Mouse (Mus musculus) neural tube, embryonic 11.5 days (tissue): ENCODE measurements around the gene Pnmt. TPM values are rescaled to one million over a fixed set of nuclear protein-coding genes. Genes with fewer than 3 reads are reported as not detected.

Experiments used
- ATAC-seq: fragments of 200-750 bp; cut with Nextera tagmentation; 2 replicates; pipeline ENCODE4 v1.8.0; 2017; ENCODE audit warnings: moderate number of reproducible peaks, mild to moderate bottlenecking, moderate TSS enrichment, moderate library complexity; ENCODE audit not compliant: insufficient read depth, low FRiP score, low TSS enrichment
- DNase-seq: peaks from one replicate; pipeline ENCODE4 v3.0.0-alpha.2; 2015; ENCODE audit warnings: low spot score
- H3K27ac ChIP-seq: fragments of 300-500 bp; sonication (generic); 2 replicates; pipeline ENCODE4 v1.5.1; 2014; ENCODE audit warnings: low read depth, mild to moderate bottlenecking, low read length
- H3K27me3 ChIP-seq: fragments of 300-500 bp; sonication (generic); 2 replicates; pipeline ENCODE4 v1.6.1; 2014; ENCODE audit warnings: mild to moderate bottlenecking, low read length, mixed read lengths; ENCODE audit not compliant: control insufficient read depth, insufficient read depth
- H3K36me3 ChIP-seq: fragments of 300-500 bp; sonication (generic); 2 replicates; pipeline ENCODE4 v1.6.1; 2014; ENCODE audit warnings: mild to moderate bottlenecking, low read length, moderate library complexity, mixed read lengths; ENCODE audit not compliant: control insufficient read depth, insufficient read depth
- H3K4me1 ChIP-seq: fragments of 300-500 bp; sonication (generic); 2 replicates; pipeline ENCODE4 v1.6.1; 2014; ENCODE audit warnings: low read length, mixed read lengths; ENCODE audit not compliant: control insufficient read depth, insufficient read depth
- H3K4me2 ChIP-seq: fragments of 300-500 bp; sonication (generic); 2 replicates; pipeline ENCODE4 v1.6.1; 2014; ENCODE audit warnings: low read depth, mild to moderate bottlenecking, moderate library complexity
- H3K4me3 ChIP-seq: fragments of 300-500 bp; sonication (generic); 2 replicates; pipeline ENCODE4 v1.5.1; 2014; ENCODE audit warnings: low read depth, low read length
- H3K9ac ChIP-seq: fragments of 300-500 bp; sonication (generic); 2 replicates; pipeline ENCODE4 v1.6.1; 2014; ENCODE audit warnings: mild to moderate bottlenecking, low read length
- H3K9me3 ChIP-seq: fragments of 300-500 bp; sonication (generic); 2 replicates; pipeline ENCODE4 v1.6.1; 2016; ENCODE audit warnings: low read length; ENCODE audit not compliant: control insufficient read depth
- WGBS: fragments of 180-500 bp; shearing (Covaris S2); extraction: QIAGEN DNeasy Blood & Tissue Kit; methylation state at CpG from one replicate; pipeline ENCODE4 v1.1.7; 2014; 5-methylcytosine and 5-hydroxymethylcytosine counted together
- polyA plus RNA-seq: library from polyadenylated mRNA; unstranded; fragments of >200 nt; fragmentation: Nextera tagmentation; extraction: Ambion mirVana; gene quantifications from 2 replicates; pipeline ENCODE4 v1.2.1, GENCODE M21; 2014

The Pnmt gene
- polyA plus RNA-seq, 1 experiment from 2014 or later: 0.40 TPM

DNA sequence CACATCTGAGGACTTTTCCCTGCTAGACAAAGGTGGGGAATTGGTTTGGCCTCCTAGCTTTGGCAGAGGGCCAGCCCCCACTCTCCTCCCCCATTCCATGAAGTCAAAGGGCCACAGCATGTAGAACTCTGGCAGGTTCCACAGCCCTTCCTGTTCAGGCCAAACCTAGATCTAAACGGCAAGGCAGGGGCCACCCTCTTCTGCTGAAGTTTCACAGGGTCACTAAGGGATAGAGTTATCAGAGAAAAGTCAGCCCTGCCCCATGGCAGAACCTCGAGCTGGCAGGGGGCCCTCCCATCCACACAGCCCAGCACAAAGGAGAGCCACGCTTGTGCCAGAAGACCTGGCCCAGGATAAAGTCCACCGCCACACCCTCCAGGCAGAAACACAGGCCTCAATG is 8.8 kb downstream of the Pnmt start:
- ATAC-seq: no peak
- 68% methylated on average over 4 of the region's 4 CpGs for whole genome bisulfite sequencing
- H3K4me2 ChIP-seq: no peak overlapping the region
- no peaks in the 10 kb centered on the region for H3K4me1 ChIP-seq
- H3K4me3 ChIP-seq: no peak overlapping the region
- H3K9ac ChIP-seq: no peak overlapping the region
- no peaks in the 10 kb centered on the region for H3K9me3 ChIP-seq
- peaks cover 6% of the 10 kb centered on the region; the same call in 1 of the 2 replicates for H3K27me3 ChIP-seq
- no peak overlapping the region for H3K27ac ChIP-seq
- no peaks in the 10 kb centered on the region for H3K36me3 ChIP-seq
- no peak for DNase-seq

DNA sequence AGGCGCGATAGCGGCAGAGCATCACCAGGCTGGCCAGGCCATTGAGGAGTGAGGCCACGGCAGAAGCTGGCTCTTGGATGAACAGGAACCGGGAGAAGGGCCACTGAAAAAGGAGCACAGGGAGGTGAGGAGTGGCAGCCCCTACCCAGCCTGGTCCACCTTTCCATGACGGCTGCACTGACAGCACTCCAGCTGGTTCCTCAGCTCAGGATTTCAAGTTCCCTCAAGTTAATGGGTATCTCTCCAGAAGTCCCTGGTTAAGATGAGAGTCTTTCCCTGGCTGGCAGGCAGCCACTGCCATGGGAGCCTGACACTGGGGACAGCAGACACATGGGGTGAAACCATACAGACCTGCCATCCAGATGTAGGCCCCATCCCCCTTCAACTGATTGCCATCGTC is 11.7 kb downstream of the Pnmt start:
- Histone ChIP-seq H3K4me3 (no peak overlapping the region), H3K9ac (no peak overlapping the region), H3K4me2 (no peak overlapping the region), H3K9me3 (no peaks in the 10 kb centered on the region), H3K27ac (no peak overlapping the region), H3K36me3 (no peaks in the 10 kb centered on the region), H3K4me1 (peaks cover 4% of the 10 kb centered on the region; the same call in 1 of the 2 replicates), H3K27me3 (0 out of 2 replicates have a peak, but pooled peaks cover 2% of the 10 kb centered on the region)
- no peak for DNase-seq
- 88% methylated on average over 7 of the region's 7 CpGs for WGBS
- no peak for ATAC-seq

DNA sequence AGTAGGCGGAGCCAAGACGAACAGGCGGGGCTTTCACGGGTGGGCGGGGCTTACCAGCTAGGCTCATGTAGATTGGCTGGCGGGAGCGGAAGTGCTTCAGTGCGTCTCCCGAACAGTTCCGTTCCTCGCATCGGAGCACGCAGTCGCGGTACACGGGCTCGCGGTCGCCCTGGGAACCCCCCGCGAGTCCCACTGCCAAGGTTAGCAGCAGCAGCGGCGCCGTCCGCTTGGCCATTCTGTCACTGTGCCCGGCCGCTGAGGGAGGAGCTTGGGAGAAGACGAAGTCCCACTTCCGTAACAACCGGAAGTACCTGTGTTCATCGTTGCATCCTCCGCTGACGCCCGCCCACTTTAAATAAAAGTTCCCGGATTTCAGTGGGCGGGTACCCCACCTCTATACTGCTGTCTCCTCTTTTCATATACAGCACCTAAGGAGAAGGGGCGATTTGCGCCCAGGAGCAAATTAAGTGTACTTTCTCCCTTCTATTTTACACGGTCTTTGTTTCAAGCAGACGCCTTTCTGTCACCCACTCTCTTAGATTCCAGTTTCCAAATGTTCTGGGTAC is 14.0 kb downstream of the Pnmt start, which contains the start of gene Pgap3:
Pgap3 (minus strand) TSS at position 330 of the 566 bp plus-strand sequence.
- H3K9me3 ChIP-seq: no peaks in the 10 kb centered on the region
- peak; percentile 89 for ATAC-seq
- peak within 1 kb of the TSS; percentile 65 for H3K4me3 ChIP-seq
- under 1% methylated on average over 40 of the region's 40 CpGs for WGBS
- DNase-seq: peak; percentile 92
- no peaks in the 10 kb centered on the region for H3K36me3 ChIP-seq
- peak within 1 kb of the TSS; percentile 92 for H3K27ac ChIP-seq
- peak within 1 kb of the TSS; percentile 73 for H3K9ac ChIP-seq
- no peaks in the 10 kb centered on the region for H3K27me3 ChIP-seq
- H3K4me2 ChIP-seq: peak within 1 kb of the TSS; percentile 79
- peaks cover 4% of the 10 kb centered on the region; the same call in 1 of the 2 replicates for H3K4me1 ChIP-seq

DNA sequence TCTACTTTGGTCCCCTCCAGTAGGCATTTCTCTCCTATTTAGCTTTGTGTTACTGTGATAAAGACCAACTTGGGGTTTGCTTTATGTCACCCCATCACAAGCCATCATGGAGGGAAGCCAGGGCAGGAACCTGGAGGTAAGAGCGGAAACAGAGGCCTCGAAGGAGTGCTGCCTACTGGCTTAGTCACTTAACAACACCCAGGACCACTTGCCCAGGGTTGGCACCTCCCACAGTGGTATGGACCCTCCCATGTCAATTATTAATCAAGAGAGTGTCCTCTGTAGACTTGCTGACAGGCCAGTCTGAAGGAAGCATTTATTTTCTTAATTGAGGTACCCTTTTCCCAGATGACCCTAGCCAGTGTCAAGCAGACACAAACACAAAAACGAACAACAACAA is 14.6 kb downstream of the Pnmt start:
- H3K36me3 ChIP-seq: no peaks in the 10 kb centered on the region
- 69% methylated on average over 3 of the region's 3 CpGs for WGBS
- DNase-seq (no peak), ATAC-seq (no peak)
- no peaks in the 10 kb centered on the region for H3K9me3 ChIP-seq
- no peaks in the 10 kb centered on the region for H3K27me3 ChIP-seq
- H3K4me1 ChIP-seq: peaks cover 4% of the 10 kb centered on the region; the same call in 1 of the 2 replicates
- H3K4me3 ChIP-seq: peak overlapping the region; percentile 65
- H3K9ac ChIP-seq: peak overlapping the region; percentile 73
- no peak overlapping the region; the same call in 1 of the 2 replicates for H3K27ac ChIP-seq
- H3K4me2 ChIP-seq: peak overlapping the region; percentile 79

DNA sequence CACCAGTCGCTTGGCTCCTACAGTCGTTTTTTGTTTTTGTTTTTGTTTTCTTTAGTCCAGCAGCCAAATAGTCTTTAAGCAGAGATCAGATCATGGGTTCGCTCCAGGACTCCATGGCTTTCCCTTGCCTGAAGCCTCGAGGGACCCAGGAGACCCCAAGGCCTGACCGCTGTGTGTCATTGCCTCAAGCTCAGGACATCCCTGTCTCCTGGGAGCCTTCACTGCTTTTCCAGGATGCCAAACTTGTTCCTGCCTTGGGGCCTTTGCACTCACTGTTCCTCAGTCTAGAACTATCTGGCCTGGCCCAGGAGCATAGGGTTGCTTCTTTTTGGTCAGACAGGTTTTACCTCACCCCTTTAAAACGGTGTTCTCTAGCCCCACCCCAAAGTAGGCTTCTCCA is 20.4 kb downstream of the Pnmt start:
- WGBS: 74% methylated on average over 6 of the region's 6 CpGs
- no peaks in the 10 kb centered on the region for H3K9me3 ChIP-seq
- no peak overlapping the region for H3K4me2 ChIP-seq
- no peak overlapping the region for H3K27ac ChIP-seq
- H3K27me3 ChIP-seq: peaks cover 5% of the 10 kb centered on the region; the same call in 1 of the 2 replicates
- no peaks in the 10 kb centered on the region for H3K36me3 ChIP-seq
- H3K9ac ChIP-seq: no peak overlapping the region
- 0 out of 2 replicates have a peak, but pooled peaks cover 3% of the 10 kb centered on the region for H3K4me1 ChIP-seq
- ATAC-seq: no peak
- H3K4me3 ChIP-seq: no peak overlapping the region
- DNase-seq: no peak

DNA sequence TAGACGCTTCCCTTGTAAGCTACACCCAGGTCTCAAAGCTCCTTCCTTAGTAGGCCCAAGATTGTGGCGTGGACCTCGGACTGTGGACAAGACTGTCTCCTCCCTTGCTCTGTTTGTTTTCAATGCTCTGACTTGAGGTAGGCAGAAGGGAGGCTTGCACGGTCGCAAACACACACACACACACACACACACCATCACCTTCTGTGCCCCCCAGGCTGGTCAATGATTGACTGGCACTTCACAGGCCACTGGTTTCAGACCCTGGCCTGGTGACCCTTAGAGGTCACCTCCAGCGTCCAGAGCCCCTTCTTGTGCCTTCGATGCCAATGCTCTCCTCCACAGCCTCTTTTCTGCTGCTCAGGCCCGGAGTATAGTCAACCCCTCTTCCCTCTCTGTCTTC is 22.6 kb downstream of the Pnmt start:
- 59% methylated on average over 8 of the region's 8 CpGs for WGBS
- Histone ChIP-seq H3K4me2 (peak overlapping the region; percentile 19; the same call in 1 of the 2 replicates), H3K36me3 (no peaks in the 10 kb centered on the region), H3K27ac (0 out of 2 replicates have a peak overlapping the region, but pooled peaks have one; percentile 8), H3K27me3 (peaks cover 6% of the 10 kb centered on the region; the same call in 1 of the 2 replicates), H3K4me3 (no peak overlapping the region), H3K9me3 (no peaks in the 10 kb centered on the region), H3K4me1 (peaks cover 9% of the 10 kb centered on the region), H3K9ac (peak overlapping the region; percentile 7; the same call in 1 of the 2 replicates)
- DNase-seq: no peak
- ATAC-seq: no peak

DNA sequence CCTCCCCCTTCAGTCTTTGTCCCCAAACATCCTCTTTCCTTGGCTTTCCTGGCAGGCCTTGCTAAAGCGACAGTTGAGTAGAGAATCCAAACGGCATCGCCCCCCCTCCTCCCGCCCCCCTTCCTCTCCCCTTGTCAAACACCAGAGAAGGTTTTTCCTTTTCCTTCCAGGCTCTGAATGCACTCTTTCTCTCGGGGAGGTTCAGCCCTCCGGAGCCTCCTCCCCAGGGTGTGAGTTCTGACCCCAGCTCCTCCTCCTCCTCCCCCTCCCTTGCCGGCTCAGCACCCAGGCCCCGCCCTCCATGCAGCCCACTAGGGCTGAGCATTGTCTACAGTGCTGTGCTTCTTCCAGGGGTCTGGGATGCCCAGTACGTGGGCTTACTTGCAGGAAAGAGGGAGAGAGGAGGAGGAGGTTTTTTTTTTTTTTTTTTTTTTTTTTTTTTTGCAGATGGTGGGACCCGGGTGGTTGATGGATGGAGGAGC is 23.1 kb downstream of the Pnmt start:
- peak overlapping the region; percentile 19; the same call in 1 of the 2 replicates for H3K4me2 ChIP-seq
- peaks cover 6% of the 10 kb centered on the region; the same call in 1 of the 2 replicates for H3K27me3 ChIP-seq
- ATAC-seq (no peak), DNase-seq (peak; percentile 65)
- no peak overlapping the region for H3K27ac ChIP-seq
- no peaks in the 10 kb centered on the region for H3K36me3 ChIP-seq
- H3K4me1 ChIP-seq: peaks cover 14% of the 10 kb centered on the region
- no peak overlapping the region for H3K4me3 ChIP-seq
- no peak overlapping the region; the same call in 1 of the 2 replicates for H3K9ac ChIP-seq
- H3K9me3 ChIP-seq: no peaks in the 10 kb centered on the region
- 2% methylated on average over 10 of the region's 10 CpGs for WGBS

DNA sequence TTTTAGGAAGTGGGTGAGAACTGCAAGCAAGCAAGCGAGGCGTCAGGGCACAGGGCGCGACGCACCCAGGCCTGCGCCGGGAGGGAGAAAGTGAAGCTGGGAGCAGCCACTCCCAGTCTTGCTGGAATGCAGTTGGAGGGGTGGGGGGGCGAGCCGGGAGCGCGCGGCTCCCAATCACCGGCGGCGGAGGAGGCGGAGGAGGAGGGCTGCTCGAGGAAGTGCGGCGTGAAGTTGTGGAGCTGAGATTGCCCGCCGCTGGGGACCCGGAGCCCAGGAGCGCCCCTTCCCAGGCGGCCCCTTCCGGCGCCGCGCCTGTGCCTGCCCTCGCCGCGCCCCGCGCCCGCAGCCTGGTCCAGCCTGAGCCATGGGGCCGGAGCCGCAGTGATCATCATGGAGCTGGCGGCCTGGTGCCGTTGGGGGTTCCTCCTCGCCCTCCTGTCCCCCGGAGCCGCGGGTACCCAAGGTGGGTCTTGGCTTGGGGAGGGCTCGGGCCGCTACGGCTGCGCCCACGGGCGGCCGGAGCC is 26.1 kb downstream of the Pnmt start, which contains the start of gene Erbb2:
Erbb2 (plus strand) TSS at position 198 of the 524 bp plus-strand sequence.
- peak; percentile 83 for DNase-seq
- Histone ChIP-seq H3K36me3 (no peaks in the 10 kb centered on the region), H3K9ac (peak within 1 kb of the TSS; percentile 83), H3K4me1 (peaks cover 16% of the 10 kb centered on the region), H3K27me3 (peaks cover 6% of the 10 kb centered on the region; the same call in 1 of the 2 replicates), H3K9me3 (no peaks in the 10 kb centered on the region), H3K4me3 (peak within 1 kb of the TSS; percentile 82), H3K27ac (peak within 1 kb of the TSS; percentile 70), H3K4me2 (peak within 1 kb of the TSS; percentile 93)
- ATAC-seq: peak; percentile 69
- under 1% methylated on average over 49 of the region's 49 CpGs for WGBS
